11 mouse cellular contexts compared by ENCODE assay signal in the genomic region with DNA sequence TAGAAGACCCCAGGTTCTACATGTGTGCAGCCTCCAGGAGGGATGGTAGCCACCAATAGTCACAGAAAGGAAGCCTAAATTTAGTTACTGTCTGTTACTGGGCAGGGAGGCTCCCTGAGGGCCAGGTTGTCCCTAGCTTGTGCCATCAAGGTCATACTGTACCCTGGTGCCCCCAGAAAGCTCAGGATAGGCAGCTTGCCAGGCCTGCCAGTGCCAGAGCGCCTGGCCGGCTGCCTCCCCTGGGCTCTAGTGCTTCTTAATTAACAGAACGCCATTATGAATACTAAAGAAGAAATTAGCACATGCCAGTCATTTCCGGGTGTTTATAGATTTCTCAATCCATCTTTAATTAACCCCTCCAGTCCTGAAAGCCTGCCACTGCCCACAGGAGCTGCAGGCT.
DNase-seq lines count a peak whose midpoint lies in the region; ATAC-seq lines count a peak whose summit lies in the region.
"Had no signal": no experiment of that assay in that cellular context is flagged by ENCODE, and none has a peak within 500 bp of the region (broad histone marks: within the 10 kb centered on the region; RNA-seq: fewer than 3 reads in every experiment).

No protein-coding gene starts in this region.

- H3K9me3 ChIP-seq in heart, embryonic 11.5 days (replicated peaks; ENCODE audit: control insufficient read depth, low read length) = no peaks in the 10 kb centered on the region
- no peaks in the 10 kb centered on the region for H3K9me3 ChIP-seq in neural tube, embryonic 14.5 days (ENCODE audit: control insufficient read depth, low read length)
- H3K9me3 ChIP-seq in forebrain, embryonic 13.5 days (replicated peaks) = no peaks in the 10 kb centered on the region
- no peaks in the 10 kb centered on the region for H3K9me3 ChIP-seq in midbrain, embryonic 15.5 days
- H3K9me3 ChIP-seq: liver, embryonic 13.5 days; megakaryocyte, embryonic 14.5 days had no signal

- peak; percentile 73 to 75 for DNase-seq in heart, adult 18-20 months
- no peak for DNase-seq in neural tube, embryonic 10.5 days (ENCODE audit: extremely low spot score, low spot score)
- DNase-seq: liver, embryonic 13.5 days; thymus, postnatal 14 days had no signal

- H3K27me3 ChIP-seq in heart, embryonic 11.5 days (ENCODE audit: control insufficient read depth, insufficient read depth, low read length) = no peaks in the 10 kb centered on the region
- no peaks in the 10 kb centered on the region for H3K27me3 ChIP-seq in neural tube, embryonic 14.5 days (ENCODE audit: control insufficient read depth, insufficient read depth, low read length)
- H3K27me3 ChIP-seq in forebrain, embryonic 13.5 days = peaks cover 12% of the 10 kb centered on the region; the same call in 1 of the 2 replicates
- H3K27me3 ChIP-seq in midbrain, embryonic 15.5 days (replicated peaks) = 0 out of 2 replicates have a peak, but pooled peaks cover 2% of the 10 kb centered on the region
- H3K27me3 ChIP-seq: liver, embryonic 13.5 days had no signal

- 78% methylated on average over 4 of the region's 4 CpGs for WGBS in heart, embryonic 11.5 days (ENCODE audit: insufficient replicate concordance)
- WGBS in neural tube, embryonic 14.5 days = 39% methylated on average over 4 of the region's 4 CpGs
- WGBS in forebrain, embryonic 13.5 days = 18% methylated on average over 4 of the region's 4 CpGs
- 40% methylated on average over 4 of the region's 4 CpGs for WGBS in midbrain, embryonic 15.5 days

- H3K36me3 ChIP-seq in heart, embryonic 11.5 days (ENCODE audit: control insufficient read depth, insufficient read depth, low read length) = no peaks in the 10 kb centered on the region
- H3K36me3 ChIP-seq in neural tube, embryonic 14.5 days (ENCODE audit: control insufficient read depth, insufficient read depth, low read length) = no peaks in the 10 kb centered on the region
- H3K36me3 ChIP-seq in forebrain, embryonic 13.5 days (ENCODE audit: poor library complexity, severe bottlenecking) = no peaks in the 10 kb centered on the region
- H3K36me3 ChIP-seq in midbrain, embryonic 15.5 days (replicated peaks) = no peaks in the 10 kb centered on the region
- H3K36me3 ChIP-seq: liver, embryonic 13.5 days had no signal

- no peak overlapping the region for H3K27ac ChIP-seq in heart, embryonic 11.5 days (ENCODE audit: low read depth, low read length)
- H3K27ac ChIP-seq in neural tube, embryonic 14.5 days (ENCODE audit: low read depth, low read length) = no peak overlapping the region
- peak overlapping the region; percentile 61; the same call in 1 of the 2 replicates for H3K27ac ChIP-seq in forebrain, embryonic 13.5 days
- H3K27ac ChIP-seq in midbrain, embryonic 15.5 days = no peak overlapping the region
- H3K27ac ChIP-seq: liver, embryonic 13.5 days had no signal

- no peak overlapping the region for H3K4me3 ChIP-seq in heart, embryonic 11.5 days (ENCODE audit: low read depth, low read length)
- H3K4me3 ChIP-seq in neural tube, embryonic 14.5 days (ENCODE audit: low read depth, low read length) = no peak overlapping the region
- no peak overlapping the region for H3K4me3 ChIP-seq in forebrain, embryonic 13.5 days
- H3K4me3 ChIP-seq in midbrain, embryonic 15.5 days = no peak overlapping the region
- H3K4me3 ChIP-seq: liver, embryonic 13.5 days; megakaryocyte, embryonic 14.5 days had no signal

- no peak overlapping the region for H3K4me2 ChIP-seq in heart, embryonic 11.5 days
- H3K4me2 ChIP-seq in neural tube, embryonic 14.5 days (ENCODE audit: low read depth, low read length) = no peak overlapping the region
- H3K4me2 ChIP-seq in forebrain, embryonic 13.5 days = no peak overlapping the region
- H3K4me2 ChIP-seq in midbrain, embryonic 15.5 days = no peak overlapping the region
- H3K4me2 ChIP-seq: liver, embryonic 13.5 days had no signal

- H3K9ac ChIP-seq in heart, embryonic 11.5 days (ENCODE audit: low read depth, low read length) = no peak overlapping the region
- no peak overlapping the region for H3K9ac ChIP-seq in neural tube, embryonic 14.5 days (replicated peaks; ENCODE audit: low read depth, low read length)
- no peak overlapping the region for H3K9ac ChIP-seq in forebrain, embryonic 13.5 days
- no peak overlapping the region for H3K9ac ChIP-seq in midbrain, embryonic 15.5 days
- H3K9ac ChIP-seq: liver, embryonic 13.5 days had no signal

- no peak for ATAC-seq in heart, embryonic 11.5 days (replicated peaks; ENCODE audit: insufficient number of reproducible peaks, low FRiP score, low TSS enrichment)
- peak; percentile 36; the same call in 1 of the 2 replicates for ATAC-seq in neural tube, embryonic 14.5 days (ENCODE audit: low read depth)
- ATAC-seq in forebrain, embryonic 13.5 days = peak; percentile 58
- ATAC-seq in midbrain, embryonic 15.5 days (replicated peaks) = 0 out of 2 replicates have a peak, but pooled peaks have one; percentile 53
- ATAC-seq in erythroid progenitor cell, adult 5-6 weeks (replicated peaks; ENCODE audit: low FRiP score, poor library complexity, severe bottlenecking) = no peak
- no peak; the same call in 1 of the 2 replicates for ATAC-seq in granulocyte monocyte progenitor cell, adult 5-6 weeks (replicated peaks; ENCODE audit: poor library complexity, severe bottlenecking)

- no peaks in the 10 kb centered on the region for H3K4me1 ChIP-seq in heart, embryonic 11.5 days (ENCODE audit: control insufficient read depth, insufficient read depth, low read length)
- no peaks in the 10 kb centered on the region for H3K4me1 ChIP-seq in neural tube, embryonic 14.5 days (ENCODE audit: control insufficient read depth, insufficient read depth, low read length)
- H3K4me1 ChIP-seq in forebrain, embryonic 13.5 days = peaks cover 24% of the 10 kb centered on the region
- peaks cover 14% of the 10 kb centered on the region; the same call in 1 of the 2 replicates for H3K4me1 ChIP-seq in midbrain, embryonic 15.5 days
- H3K4me1 ChIP-seq: liver, embryonic 13.5 days had no signal

Comparison
In these comparisons a context has a peak if more than half of its experiments do, and no peak if none do; other contexts are left out.
1. ATAC-seq: peak in neural tube, embryonic 14.5 days (single experiment), forebrain, embryonic 13.5 days (single experiment) and midbrain, embryonic 15.5 days (single experiment); none in heart, embryonic 11.5 days (single experiment), erythroid progenitor cell, adult 5-6 weeks (single experiment) and granulocyte monocyte progenitor cell, adult 5-6 weeks (single experiment).